Mouse (Mus musculus): ENCODE measurements at regions not wholly inside any gene's neighbourhood (a gene's known extent, or its start where the extent isn't known, plus 50 kb on each side); places are given as distances from the start of the nearest gene placed in this dataset.

DNA sequence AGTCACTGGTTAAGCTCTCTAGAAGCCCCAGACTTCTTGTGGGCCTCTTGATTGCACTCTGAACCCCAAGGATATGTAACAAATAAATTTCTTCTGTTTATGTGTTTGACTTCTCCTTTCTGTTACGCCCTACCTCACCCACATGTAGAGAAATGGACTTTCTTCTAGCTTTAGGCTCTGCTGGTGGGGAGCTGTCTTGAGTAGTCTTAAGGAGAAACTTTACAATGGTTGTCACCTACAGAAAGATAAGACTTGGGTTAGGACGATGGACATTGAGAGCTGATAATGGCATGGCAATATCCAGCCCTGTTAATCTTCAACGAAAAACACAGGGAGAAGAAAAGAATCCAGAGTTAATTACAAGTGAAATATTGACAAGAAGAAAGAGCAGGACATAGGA, 416.1 kb downstream of the Dmrt2 start:
- H3K4me3 ChIP-seq (ENCODE audit: low read length), result no peak overlapping the region
- no peaks in the 10 kb centered on the region for H3K4me1 ChIP-seq (ENCODE audit: control insufficient read depth, insufficient read depth, low read depth, low read length)
- no peaks in the 10 kb centered on the region for H3K27me3 ChIP-seq (replicated peaks; ENCODE audit: control insufficient read depth, insufficient read depth, low read length)
- no peak overlapping the region for H3K4me2 ChIP-seq (ENCODE audit: low read length)
- no peak overlapping the region for H3K27ac ChIP-seq (ENCODE audit: low read depth, low read length)
- ATAC-seq, result no peak
- no peak overlapping the region for H3K9ac ChIP-seq (ENCODE audit: low read depth, low read length)
- 88% methylated on average over 3 of the region's 3 CpGs for WGBS
- no peaks in the 10 kb centered on the region for H3K36me3 ChIP-seq (ENCODE audit: control insufficient read depth, insufficient read depth, low read length)
- H3K9me3 ChIP-seq (ENCODE audit: control insufficient read depth, low read length), result no peaks in the 10 kb centered on the region

DNA sequence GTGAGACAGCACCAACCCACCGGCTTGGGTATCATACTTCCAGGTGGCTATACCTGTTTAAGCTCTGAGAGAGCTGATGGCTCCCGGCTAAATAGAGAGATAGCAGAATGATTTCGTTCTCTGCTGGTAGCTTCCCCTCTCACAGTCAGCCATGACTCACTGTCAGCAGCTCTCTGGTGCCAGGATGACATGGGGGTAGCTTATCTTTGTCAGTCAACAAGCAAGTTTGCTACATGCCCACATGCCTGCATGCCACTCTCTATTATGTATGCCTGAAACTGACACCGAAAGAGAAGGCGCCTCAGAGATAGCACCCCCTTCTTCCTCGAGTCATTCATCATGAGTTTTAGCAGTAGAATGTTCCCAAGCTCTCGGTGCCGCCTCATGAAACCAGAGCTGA, 419.2 kb downstream of the Dmrt2 start:
- no peaks in the 10 kb centered on the region for H3K4me1 ChIP-seq (ENCODE audit: control insufficient read depth, insufficient read depth, low read depth, low read length)
- no peaks in the 10 kb centered on the region for H3K27me3 ChIP-seq (replicated peaks; ENCODE audit: control insufficient read depth, insufficient read depth, low read length)
- no peak overlapping the region for H3K27ac ChIP-seq (ENCODE audit: low read depth, low read length)
- WGBS, result 73% methylated on average over 8 of the region's 8 CpGs
- H3K4me2 ChIP-seq (ENCODE audit: low read length), result no peak overlapping the region
- no peaks in the 10 kb centered on the region for H3K36me3 ChIP-seq (ENCODE audit: control insufficient read depth, insufficient read depth, low read length)
- H3K4me3 ChIP-seq (ENCODE audit: low read length), result no peak overlapping the region
- H3K9me3 ChIP-seq (ENCODE audit: control insufficient read depth, low read length), result no peaks in the 10 kb centered on the region
- ATAC-seq, result no peak
- no peak overlapping the region for H3K9ac ChIP-seq (ENCODE audit: low read depth, low read length)

DNA sequence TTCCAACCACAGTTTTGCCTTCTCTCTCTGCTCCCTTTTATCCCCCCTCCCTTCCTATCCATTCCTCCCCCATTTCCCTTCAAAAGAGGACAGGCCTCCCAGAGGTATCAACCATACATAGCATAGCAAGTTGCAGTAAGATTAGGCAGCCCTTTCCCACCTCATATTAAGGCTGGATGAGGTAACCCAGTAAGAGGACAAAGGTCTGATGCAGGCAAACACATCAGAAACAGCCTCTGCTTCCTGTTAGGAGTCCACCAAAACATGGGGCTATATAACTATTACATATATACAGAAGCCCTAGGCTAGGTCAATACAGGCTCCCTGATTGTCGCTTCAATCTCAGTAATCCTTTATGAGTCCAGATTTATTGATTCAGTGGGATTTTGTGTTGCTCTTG, 421.6 kb downstream of the Dmrt2 start:
- H3K9ac ChIP-seq (ENCODE audit: low read depth, low read length), result no peak overlapping the region
- H3K9me3 ChIP-seq (ENCODE audit: control insufficient read depth, low read length), result no peaks in the 10 kb centered on the region
- H3K36me3 ChIP-seq (ENCODE audit: control insufficient read depth, insufficient read depth, low read length), result no peaks in the 10 kb centered on the region
- H3K4me1 ChIP-seq (ENCODE audit: control insufficient read depth, insufficient read depth, low read depth, low read length), result no peaks in the 10 kb centered on the region
- WGBS, result 96% methylated on average over 1 of the region's 1 CpGs
- no peak overlapping the region for H3K4me3 ChIP-seq (ENCODE audit: low read length)
- ATAC-seq, result no peak
- H3K27ac ChIP-seq (ENCODE audit: low read depth, low read length), result no peak overlapping the region
- no peaks in the 10 kb centered on the region for H3K27me3 ChIP-seq (replicated peaks; ENCODE audit: control insufficient read depth, insufficient read depth, low read length)
- no peak overlapping the region for H3K4me2 ChIP-seq (ENCODE audit: low read length)

DNA sequence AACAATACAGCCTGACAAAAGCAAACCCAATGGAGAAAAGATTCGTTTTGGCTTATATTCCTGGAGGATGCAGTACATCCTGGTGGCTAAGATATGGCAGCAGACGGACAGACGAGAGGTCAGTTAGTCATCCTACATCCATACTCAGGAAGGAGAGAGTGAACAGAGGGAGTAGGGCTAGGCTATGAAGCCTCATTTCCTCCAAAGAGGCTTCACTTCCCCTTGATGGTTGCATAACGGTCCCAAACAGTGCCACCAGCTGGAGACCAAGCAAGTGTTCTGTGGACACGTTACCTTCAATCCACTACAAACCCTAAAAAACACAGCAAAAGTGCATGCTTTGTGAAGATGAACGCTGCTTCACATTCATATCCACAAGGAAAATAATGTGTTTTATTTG, 442.1 kb downstream of the Dmrt2 start:
- no peak for ATAC-seq
- Histone ChIP-seq H3K36me3 (ENCODE audit: control insufficient read depth, insufficient read depth, low read length) (no peaks in the 10 kb centered on the region), H3K9me3 (ENCODE audit: control insufficient read depth, low read length) (no peaks in the 10 kb centered on the region), H3K9ac (ENCODE audit: low read depth, low read length) (no peak overlapping the region), H3K4me2 (ENCODE audit: low read length) (no peak overlapping the region), H3K27me3 (replicated peaks; ENCODE audit: control insufficient read depth, insufficient read depth, low read length) (no peaks in the 10 kb centered on the region), H3K27ac (ENCODE audit: low read depth, low read length) (no peak overlapping the region), H3K4me1 (ENCODE audit: control insufficient read depth, insufficient read depth, low read depth, low read length) (no peaks in the 10 kb centered on the region), H3K4me3 (ENCODE audit: low read length) (no peak overlapping the region)
- 89% methylated on average over 6 of the region's 6 CpGs for WGBS

DNA sequence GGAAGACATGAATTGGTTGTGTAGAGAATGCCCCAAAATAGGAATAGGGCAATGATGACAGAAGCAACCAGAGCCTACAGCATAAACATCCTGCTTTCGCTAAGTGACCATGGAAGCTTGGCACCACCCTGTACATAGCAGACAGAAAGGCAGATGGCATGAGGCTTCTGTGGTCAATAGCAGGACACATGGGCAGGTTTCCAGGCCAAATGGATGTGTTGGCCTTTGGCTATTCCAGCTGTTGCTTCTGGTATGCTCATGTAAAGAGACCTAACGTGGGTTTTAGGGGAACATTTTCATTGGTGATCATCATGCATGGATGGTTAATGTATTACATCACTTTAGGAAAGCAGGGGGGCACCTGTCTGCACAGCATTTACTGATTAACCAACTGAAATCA, 456.2 kb downstream of the Dmrt2 start:
- ATAC-seq, result no peak
- Histone ChIP-seq H3K4me1 (ENCODE audit: control insufficient read depth, insufficient read depth, low read depth, low read length) (no peaks in the 10 kb centered on the region), H3K27me3 (replicated peaks; ENCODE audit: control insufficient read depth, insufficient read depth, low read length) (no peaks in the 10 kb centered on the region), H3K27ac (ENCODE audit: low read depth, low read length) (no peak overlapping the region), H3K9me3 (ENCODE audit: control insufficient read depth, low read length) (no peaks in the 10 kb centered on the region), H3K4me2 (ENCODE audit: low read length) (no peak overlapping the region), H3K36me3 (ENCODE audit: control insufficient read depth, insufficient read depth, low read length) (no peaks in the 10 kb centered on the region), H3K4me3 (ENCODE audit: low read length) (no peak overlapping the region), H3K9ac (ENCODE audit: low read depth, low read length) (no peak overlapping the region)
- 65% methylated on average over 2 of the region's 2 CpGs for WGBS

DNA sequence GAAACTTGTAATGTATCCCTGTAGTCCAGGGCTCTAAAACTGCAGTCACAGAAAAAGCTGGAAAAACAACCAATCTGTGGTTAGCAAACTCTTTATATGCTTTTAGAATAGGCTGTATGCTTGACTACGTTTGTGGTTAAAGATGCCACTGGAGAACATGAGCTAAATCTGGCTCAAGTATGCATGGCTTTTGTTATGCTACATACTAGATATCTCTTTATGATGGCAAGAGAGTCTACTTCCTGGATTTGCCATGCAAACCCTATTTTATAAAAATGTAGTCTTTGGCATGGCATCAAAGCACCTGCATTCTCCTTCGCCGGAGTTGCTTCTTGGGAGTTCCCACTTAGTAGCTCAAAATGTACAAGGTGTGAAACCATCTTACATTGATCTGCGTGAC, 462.2 kb downstream of the Dmrt2 start:
- Histone ChIP-seq H3K27me3 (replicated peaks; ENCODE audit: control insufficient read depth, insufficient read depth, low read length) (no peaks in the 10 kb centered on the region), H3K27ac (ENCODE audit: low read depth, low read length) (no peak overlapping the region), H3K36me3 (ENCODE audit: control insufficient read depth, insufficient read depth, low read length) (no peaks in the 10 kb centered on the region), H3K9ac (ENCODE audit: low read depth, low read length) (no peak overlapping the region), H3K4me3 (ENCODE audit: low read length) (no peak overlapping the region), H3K4me1 (ENCODE audit: control insufficient read depth, insufficient read depth, low read depth, low read length) (no peaks in the 10 kb centered on the region), H3K4me2 (ENCODE audit: low read length) (no peak overlapping the region), H3K9me3 (ENCODE audit: control insufficient read depth, low read length) (no peaks in the 10 kb centered on the region)
- 94% methylated on average over 4 of the region's 4 CpGs for WGBS
- no peak for ATAC-seq

DNA sequence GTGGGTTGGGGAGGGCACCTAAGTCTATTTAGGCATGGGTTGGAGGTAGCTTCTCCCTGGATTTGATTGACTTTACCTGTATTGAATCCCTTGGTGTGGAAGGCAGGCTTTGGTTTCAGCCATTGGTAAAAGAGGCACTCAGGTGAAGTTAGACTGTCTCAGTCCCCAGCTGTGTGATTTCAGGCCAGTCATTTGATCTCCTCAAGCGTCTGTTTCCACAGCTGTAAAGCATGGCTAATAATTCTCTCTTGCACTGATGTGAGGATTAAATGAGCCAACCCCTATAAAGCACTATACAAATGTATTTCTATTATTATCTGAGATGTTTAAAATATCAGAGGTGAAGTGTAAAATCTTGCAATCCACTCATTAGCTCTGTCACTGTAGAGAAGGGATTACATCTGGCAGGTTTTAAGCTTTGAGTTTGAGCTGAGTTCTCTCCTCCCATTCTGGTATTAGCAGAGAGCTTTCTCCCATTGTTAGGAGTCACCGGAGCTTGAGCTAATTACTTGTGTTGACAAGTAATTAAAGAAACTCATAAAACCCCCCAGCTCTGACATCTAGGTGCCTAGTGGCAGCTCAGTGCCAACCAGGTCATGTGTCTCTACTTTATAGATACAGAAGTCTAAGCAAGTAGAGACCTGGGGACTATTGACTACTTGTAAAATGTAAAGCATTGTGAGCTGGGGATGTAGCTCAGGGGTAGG, 463.3 kb downstream of the Dmrt2 start:
- no peak for ATAC-seq
- H3K9me3 ChIP-seq (ENCODE audit: control insufficient read depth, low read length), result no peaks in the 10 kb centered on the region
- H3K4me3 ChIP-seq (ENCODE audit: low read length), result no peak overlapping the region
- H3K27me3 ChIP-seq (replicated peaks; ENCODE audit: control insufficient read depth, insufficient read depth, low read length), result no peaks in the 10 kb centered on the region
- 38% methylated on average over 2 of the region's 2 CpGs for WGBS
- no peak overlapping the region for H3K4me2 ChIP-seq (ENCODE audit: low read length)
- H3K9ac ChIP-seq (ENCODE audit: low read depth, low read length), result no peak overlapping the region
- H3K4me1 ChIP-seq (ENCODE audit: control insufficient read depth, insufficient read depth, low read depth, low read length), result no peaks in the 10 kb centered on the region
- no peaks in the 10 kb centered on the region for H3K36me3 ChIP-seq (ENCODE audit: control insufficient read depth, insufficient read depth, low read length)
- H3K27ac ChIP-seq (ENCODE audit: low read depth, low read length), result no peak overlapping the region

DNA sequence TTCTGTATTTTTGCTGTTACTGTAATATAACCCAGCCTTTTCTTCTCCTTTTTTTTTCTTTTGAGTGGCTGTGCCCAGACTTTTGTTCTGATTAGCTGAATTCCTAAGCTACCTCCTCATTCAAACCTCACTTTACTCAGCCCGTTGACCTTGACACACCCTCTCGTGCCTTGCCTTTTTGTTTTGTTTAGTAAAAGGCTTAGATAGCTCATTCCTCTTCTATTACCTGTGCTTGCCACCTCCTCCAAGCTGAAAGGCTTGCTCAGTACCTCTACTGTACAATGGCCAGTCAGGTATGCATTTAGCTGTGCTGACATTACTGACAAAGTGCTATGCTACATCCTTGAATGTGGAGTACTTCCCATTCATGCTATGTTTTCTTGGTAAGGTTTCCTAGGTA, 464.2 kb upstream of the Smarca2 start:
- H3K4me2 ChIP-seq (ENCODE audit: low read length), result no peak overlapping the region
- no peaks in the 10 kb centered on the region for H3K27me3 ChIP-seq (replicated peaks; ENCODE audit: control insufficient read depth, insufficient read depth, low read length)
- no peak for ATAC-seq
- no peaks in the 10 kb centered on the region for H3K9me3 ChIP-seq (ENCODE audit: control insufficient read depth, low read length)
- WGBS, result 79% methylated on average over 2 of the region's 2 CpGs
- no peak overlapping the region for H3K27ac ChIP-seq (ENCODE audit: low read depth, low read length)
- no peak overlapping the region for H3K4me3 ChIP-seq (ENCODE audit: low read length)
- no peaks in the 10 kb centered on the region for H3K36me3 ChIP-seq (ENCODE audit: control insufficient read depth, insufficient read depth, low read length)
- H3K4me1 ChIP-seq (ENCODE audit: control insufficient read depth, insufficient read depth, low read depth, low read length), result no peaks in the 10 kb centered on the region
- H3K9ac ChIP-seq (ENCODE audit: low read depth, low read length), result no peak overlapping the region

DNA sequence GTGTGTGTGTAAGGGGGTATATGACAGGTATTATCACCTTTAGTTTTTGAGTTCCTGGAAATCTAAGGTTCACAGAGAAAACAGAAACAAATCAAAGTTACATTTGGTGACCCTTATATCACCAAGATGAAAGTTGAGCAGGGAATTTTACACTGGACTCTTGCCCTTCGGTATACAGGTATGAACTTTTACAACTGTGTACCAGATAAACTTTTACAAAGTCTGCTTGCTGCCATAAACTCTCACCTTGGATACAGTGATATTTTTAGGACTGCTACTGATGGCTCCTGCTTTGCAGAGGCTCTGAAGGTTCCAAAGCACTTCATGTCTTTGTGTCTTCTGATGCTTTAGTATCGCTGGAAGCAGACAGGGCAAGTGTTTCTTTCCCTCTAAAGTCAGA, 461.3 kb upstream of the Smarca2 start:
- no peak for ATAC-seq
- H3K4me1 ChIP-seq (ENCODE audit: control insufficient read depth, insufficient read depth, low read depth, low read length), result no peaks in the 10 kb centered on the region
- no peak overlapping the region for H3K9ac ChIP-seq (ENCODE audit: low read depth, low read length)
- no peak overlapping the region for H3K4me2 ChIP-seq (ENCODE audit: low read length)
- WGBS, result 90% methylated on average over 2 of the region's 2 CpGs
- H3K9me3 ChIP-seq (ENCODE audit: control insufficient read depth, low read length), result no peaks in the 10 kb centered on the region
- H3K36me3 ChIP-seq (ENCODE audit: control insufficient read depth, insufficient read depth, low read length), result no peaks in the 10 kb centered on the region
- H3K27ac ChIP-seq (ENCODE audit: low read depth, low read length), result no peak overlapping the region
- no peak overlapping the region for H3K4me3 ChIP-seq (ENCODE audit: low read length)
- no peaks in the 10 kb centered on the region for H3K27me3 ChIP-seq (replicated peaks; ENCODE audit: control insufficient read depth, insufficient read depth, low read length)

DNA sequence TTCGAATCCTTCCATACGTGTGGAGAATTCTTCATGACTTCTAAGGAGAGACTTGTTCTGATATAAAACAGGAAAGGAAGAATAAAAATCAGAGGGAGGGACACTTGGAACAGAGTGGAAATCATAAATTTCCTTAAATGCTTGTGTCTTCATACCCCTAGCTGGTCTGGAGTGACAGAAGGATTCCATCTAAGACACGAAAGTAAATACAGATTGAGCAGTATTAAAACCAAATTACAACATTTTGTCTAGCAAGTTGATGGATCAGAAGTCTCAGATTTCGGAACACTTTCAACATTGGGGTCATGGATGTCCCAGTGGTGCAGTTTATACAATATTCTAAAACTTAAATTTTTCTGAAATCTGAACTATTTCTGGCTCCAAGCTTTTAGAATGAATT, 453.6 kb upstream of the Smarca2 start:
- H3K27ac ChIP-seq (ENCODE audit: low read depth, low read length), result no peak overlapping the region

More for the DNA sequence above, 453.6 kb upstream of the Smarca2 start:
- Histone ChIP-seq H3K4me3 (ENCODE audit: low read length) (no peak overlapping the region), H3K4me1 (ENCODE audit: control insufficient read depth, insufficient read depth, low read depth, low read length) (no peaks in the 10 kb centered on the region), H3K4me2 (ENCODE audit: low read length) (no peak overlapping the region), H3K9me3 (ENCODE audit: control insufficient read depth, low read length) (no peaks in the 10 kb centered on the region), H3K9ac (ENCODE audit: low read depth, low read length) (no peak overlapping the region), H3K27me3 (replicated peaks; ENCODE audit: control insufficient read depth, insufficient read depth, low read length) (no peaks in the 10 kb centered on the region), H3K36me3 (ENCODE audit: control insufficient read depth, insufficient read depth, low read length) (no peaks in the 10 kb centered on the region)
- ATAC-seq, result no peak
- 87% methylated on average over 4 of the region's 4 CpGs for WGBS

Data from hindbrain, embryonic 16.5 days (tissue).